Mouse (Mus musculus) embryonic facial prominence, embryonic 14.5 days (tissue): ENCODE measurements around the gene Klhdc7a. TPM values are rescaled to one million over a fixed set of nuclear protein-coding genes. Genes with fewer than 3 reads are reported as not detected.

ENCODE experiments used
- ATAC-seq: fragments of 200-750 bp; cut with Nextera tagmentation; 2 replicates; pipeline ENCODE4 v1.8.0; 2017; ENCODE audit warnings: low read depth, moderate number of reproducible peaks, moderate TSS enrichment
- DNase-seq: peaks from one replicate; pipeline ENCODE4 v3.0.0-alpha.2; 2015; ENCODE audit warnings: low spot score
- H3K27ac ChIP-seq: fragments of 300-500 bp; sonication (generic); replicated peaks from 2 replicates; pipeline ENCODE4 v1.5.1; 2014; ENCODE audit warnings: low read depth, mild to moderate bottlenecking, low read length, moderate library complexity
- H3K27me3 ChIP-seq: fragments of 300-500 bp; sonication (generic); replicated peaks from 2 replicates; pipeline ENCODE4 v1.6.1; 2014; ENCODE audit warnings: low read length; ENCODE audit not compliant: control insufficient read depth, insufficient read depth
- H3K36me3 ChIP-seq: fragments of 300-500 bp; sonication (generic); 2 replicates; pipeline ENCODE4 v1.6.1; 2014; ENCODE audit warnings: low read length, mixed read lengths; ENCODE audit not compliant: control insufficient read depth, insufficient read depth
- H3K4me1 ChIP-seq: fragments of 300-500 bp; sonication (generic); 2 replicates; pipeline ENCODE4 v1.6.1; 2014; ENCODE audit warnings: antibody characterized with exemption, low read length; ENCODE audit not compliant: control insufficient read depth, insufficient read depth
- H3K4me2 ChIP-seq: fragments of 300-500 bp; sonication (generic); 2 replicates; pipeline ENCODE4 v1.6.1; 2014; ENCODE audit warnings: low read depth, mild to moderate bottlenecking, low read length, moderate library complexity, mixed read lengths
- H3K4me3 ChIP-seq: fragments of 300-500 bp; sonication (generic); 2 replicates; pipeline ENCODE4 v1.5.1; 2014; ENCODE audit warnings: low read depth, mild to moderate bottlenecking, low read length
- H3K9ac ChIP-seq: fragments of 300-500 bp; sonication (generic); 2 replicates; pipeline ENCODE4 v1.6.1; 2014; ENCODE audit warnings: low read depth, mild to moderate bottlenecking, low read length, moderate library complexity, mixed read lengths
- H3K9me3 ChIP-seq: fragments of 300-500 bp; sonication (generic); 2 replicates; pipeline ENCODE4 v1.6.1; 2016; ENCODE audit warnings: low read length; ENCODE audit not compliant: control insufficient read depth
- WGBS: fragments of 180-500 bp; shearing (Covaris S2); extraction: QIAGEN DNeasy Blood & Tissue Kit; methylation state at CpG from one replicate; pipeline ENCODE4 v1.1.7; 2014; 5-methylcytosine and 5-hydroxymethylcytosine counted together
- polyA plus RNA-seq: library from polyadenylated mRNA; unstranded; fragments of >200 nt; fragmentation: Nextera tagmentation; extraction: Ambion mirVana; gene quantifications from 2 replicates; pipeline ENCODE4 v1.2.1, GENCODE M21; 2014

Klhdc7a gene
- polyA plus RNA-seq, 1 experiment from 2014 or later = 0.51 TPM

GRCm38 (mm10) chr4:139950431-139950848, 17.4 kb downstream of the Klhdc7a start:
- peak; percentile 59 for DNase-seq
- Histone ChIP-seq H3K4me3 (peak overlapping the region; percentile 19), H3K27ac (no peak overlapping the region; the same call in 1 of the 2 replicates), H3K4me1 (peaks cover 13% of the 10 kb centered on the region; the same call in 1 of the 2 replicates), H3K27me3 (no peaks in the 10 kb centered on the region), H3K9me3 (no peaks in the 10 kb centered on the region), H3K36me3 (no peaks in the 10 kb centered on the region), H3K9ac (no peak overlapping the region), H3K4me2 (peak overlapping the region; percentile 57)
- ATAC-seq = peak; percentile 77; the same call in 1 of the 2 replicates
- WGBS = under 1% methylated on average over 19 of the region's 20 CpGs

DNA sequence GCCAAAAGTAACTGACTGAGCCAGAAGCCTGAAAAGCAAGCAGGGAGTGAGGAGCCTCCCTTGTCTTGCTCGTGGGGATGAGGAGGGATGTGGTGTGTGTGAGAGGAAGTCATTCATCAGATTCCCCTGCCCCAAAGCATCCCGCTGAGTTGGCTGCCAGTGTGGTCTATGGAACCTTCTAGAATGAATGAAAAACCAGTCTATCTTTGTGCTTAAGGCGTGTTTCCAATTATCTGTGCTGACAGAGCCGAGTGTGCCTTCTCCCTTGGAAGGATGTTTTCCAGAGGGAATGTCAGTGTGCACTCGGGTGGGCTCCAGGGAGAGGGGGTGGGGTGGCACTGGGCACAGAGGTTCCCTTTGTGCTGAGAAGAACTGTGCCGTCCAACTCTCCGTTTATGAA, 19.2 kb downstream of the Klhdc7a start:
- DNase-seq (peak; percentile 63), ATAC-seq (peak; percentile 56; the same call in 1 of the 2 replicates)
- 11% methylated on average over 7 of the region's 7 CpGs for WGBS
- Histone ChIP-seq H3K27me3 (no peaks in the 10 kb centered on the region), H3K9ac (no peak overlapping the region), H3K4me2 (no peak overlapping the region), H3K36me3 (no peaks in the 10 kb centered on the region), H3K9me3 (no peaks in the 10 kb centered on the region), H3K4me3 (no peak overlapping the region), H3K27ac (peak overlapping the region; percentile 25; the same call in 1 of the 2 replicates), H3K4me1 (peaks cover 13% of the 10 kb centered on the region; the same call in 1 of the 2 replicates)

GRCm38 (mm10) chr4:139947341-139947740, 20.5 kb downstream of the Klhdc7a start:
- H3K4me2 ChIP-seq = no peak overlapping the region
- H3K36me3 ChIP-seq = no peaks in the 10 kb centered on the region
- H3K4me1 ChIP-seq = peaks cover 13% of the 10 kb centered on the region; the same call in 1 of the 2 replicates
- no peak overlapping the region for H3K4me3 ChIP-seq
- DNase-seq (no peak), ATAC-seq (no peak)
- H3K9me3 ChIP-seq = no peaks in the 10 kb centered on the region
- WGBS = 94% methylated on average over 2 of the region's 2 CpGs
- H3K27me3 ChIP-seq = no peaks in the 10 kb centered on the region
- H3K27ac ChIP-seq = no peak overlapping the region
- H3K9ac ChIP-seq = no peak overlapping the region

DNA sequence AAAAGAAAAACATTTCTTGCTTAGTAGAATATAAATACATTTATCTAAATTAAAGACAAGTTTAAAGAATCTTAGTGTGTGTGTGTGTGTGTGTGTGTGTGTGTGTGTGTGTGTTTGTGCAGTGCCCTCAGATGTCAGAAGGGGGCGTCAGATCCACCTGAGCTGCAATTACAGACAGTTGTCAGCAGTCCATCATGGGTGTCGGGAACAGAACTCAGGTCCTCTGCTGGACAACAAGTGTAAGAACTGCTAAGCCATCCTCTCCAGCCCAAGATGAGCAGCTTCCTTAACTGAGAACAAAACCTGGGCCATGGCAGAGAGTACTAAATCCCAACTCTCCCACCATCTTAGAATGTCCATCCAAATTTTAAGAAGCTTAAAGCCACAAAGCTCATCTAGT, 26.0 kb downstream of the Klhdc7a start:
- H3K36me3 ChIP-seq = no peaks in the 10 kb centered on the region
- DNase-seq = no peak
- no peaks in the 10 kb centered on the region for H3K4me1 ChIP-seq
- no peak overlapping the region for H3K4me3 ChIP-seq
- H3K4me2 ChIP-seq = no peak overlapping the region
- no peak overlapping the region for H3K27ac ChIP-seq
- no peaks in the 10 kb centered on the region for H3K9me3 ChIP-seq
- no peaks in the 10 kb centered on the region for H3K27me3 ChIP-seq
- 78% methylated on average over 2 of the region's 2 CpGs for WGBS
- ATAC-seq = no peak
- H3K9ac ChIP-seq = no peak overlapping the region

DNA sequence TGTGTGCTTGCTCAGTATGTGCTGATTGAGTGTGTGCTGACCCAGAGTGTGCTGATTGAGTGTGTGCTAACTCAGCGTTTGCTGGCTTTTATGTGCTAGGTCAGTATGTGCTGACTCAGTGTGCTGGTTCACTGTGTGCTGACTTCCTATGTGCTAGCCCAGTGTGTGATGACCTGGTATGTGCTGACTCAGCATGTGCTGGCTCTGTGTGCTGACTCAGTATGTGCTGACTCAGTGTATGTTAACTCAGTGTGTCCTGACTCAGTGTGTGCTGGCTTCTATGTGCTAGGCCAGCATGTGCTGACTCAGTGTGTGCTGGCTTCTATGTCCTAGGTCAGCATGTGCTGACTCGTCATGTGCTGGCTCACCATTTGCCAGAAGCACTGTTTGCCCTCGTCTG, 32.3 kb downstream of the Klhdc7a start:
- ATAC-seq (no peak), DNase-seq (no peak)
- Histone ChIP-seq H3K4me3 (no peak overlapping the region), H3K9ac (no peak overlapping the region), H3K27me3 (no peaks in the 10 kb centered on the region), H3K4me1 (no peaks in the 10 kb centered on the region), H3K9me3 (no peaks in the 10 kb centered on the region), H3K4me2 (no peak overlapping the region), H3K36me3 (no peaks in the 10 kb centered on the region), H3K27ac (no peak overlapping the region)
- WGBS = 75% methylated on average over 3 of the region's 3 CpGs

DNA sequence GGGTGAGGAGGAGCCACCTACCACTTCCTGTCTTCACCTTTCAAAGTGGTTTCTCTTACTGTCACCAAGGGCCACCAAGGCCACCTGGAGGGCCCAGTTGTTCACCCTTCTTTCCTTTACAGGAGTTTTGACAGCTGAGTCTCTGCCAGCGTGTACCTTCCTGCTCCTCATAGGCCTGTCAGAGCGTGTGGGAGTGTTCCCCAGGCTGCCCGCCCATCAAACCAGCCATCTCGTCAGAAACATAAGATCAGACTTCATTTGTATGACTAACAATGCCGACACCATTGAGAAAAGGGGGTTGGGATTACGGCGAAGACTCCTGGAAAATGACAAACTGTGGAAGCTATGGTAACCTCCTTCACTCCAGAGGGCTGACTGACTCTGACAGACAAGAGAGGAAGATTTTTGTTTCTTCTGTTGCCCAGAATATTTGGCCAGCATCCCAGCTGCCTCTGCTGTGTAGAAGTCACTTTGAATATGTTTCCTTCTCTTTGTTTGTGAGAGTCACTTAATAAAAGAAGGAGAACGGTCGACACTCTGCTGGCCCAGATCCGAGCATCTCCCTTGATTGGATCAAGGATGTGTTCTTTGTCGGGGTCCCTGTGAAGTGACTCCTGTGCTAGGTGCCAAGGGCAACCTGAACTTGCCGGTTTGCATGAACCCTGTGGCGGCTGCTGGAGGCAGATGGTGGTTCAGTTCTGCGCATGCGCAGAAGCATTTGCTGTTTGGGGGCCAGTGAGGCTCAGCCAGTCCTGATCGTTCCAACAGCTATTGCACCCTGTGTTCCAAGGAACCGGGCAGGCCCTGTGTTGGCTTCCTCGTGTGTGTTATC, 34.6 kb downstream of the Klhdc7a start:
- ATAC-seq (peak; percentile 72), DNase-seq (peak; percentile 86)
- Histone ChIP-seq H3K9me3 (no peaks in the 10 kb centered on the region), H3K36me3 (no peaks in the 10 kb centered on the region), H3K27ac (peak overlapping the region; percentile 68), H3K4me2 (peak overlapping the region; percentile 5; the same call in 1 of the 2 replicates), H3K4me3 (no peak overlapping the region), H3K27me3 (0 out of 2 replicates have a peak, but pooled peaks cover 4% of the 10 kb centered on the region), H3K4me1 (no peaks in the 10 kb centered on the region), H3K9ac (no peak overlapping the region)
- WGBS = 60% methylated on average over 18 of the region's 18 CpGs

DNA sequence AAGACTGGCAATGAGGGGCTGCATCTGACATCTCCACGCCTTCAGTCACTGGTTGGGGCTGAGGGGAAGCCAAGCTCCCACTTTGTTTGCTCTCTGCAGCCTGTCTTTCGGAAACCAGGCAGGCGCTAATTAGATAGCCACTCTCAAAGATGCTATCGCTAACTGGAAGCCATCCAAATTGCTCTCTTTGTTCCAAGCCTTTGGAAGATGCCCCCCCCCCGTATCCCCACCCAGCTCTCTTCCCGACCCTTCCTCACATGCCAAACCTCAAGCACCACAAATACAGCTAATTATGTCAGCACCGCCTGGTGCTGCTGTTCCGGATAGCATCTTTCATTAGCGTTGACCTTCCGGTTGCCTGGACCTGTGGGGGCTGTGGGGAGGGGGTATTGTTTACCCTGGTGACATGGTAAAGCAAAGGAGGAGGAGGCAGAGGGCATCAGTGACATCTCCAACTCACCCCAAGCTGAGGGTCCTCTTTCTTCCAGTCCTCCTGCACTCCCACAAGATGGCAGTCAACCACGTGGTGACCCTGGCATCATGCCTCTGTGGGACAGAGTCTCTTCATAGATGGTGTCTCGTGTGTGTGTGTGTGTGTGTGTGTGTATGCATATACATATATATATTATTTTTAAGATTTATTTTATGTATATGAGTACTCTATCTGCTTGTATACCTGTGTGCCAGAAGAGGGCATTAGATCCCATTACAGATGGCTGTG, 35.9 kb downstream of the Klhdc7a start:
- no peak overlapping the region for H3K27ac ChIP-seq
- WGBS = 36% methylated on average over 12 of the region's 12 CpGs
- no peaks in the 10 kb centered on the region for H3K36me3 ChIP-seq
- H3K4me2 ChIP-seq = no peak overlapping the region
- no peak overlapping the region for H3K9ac ChIP-seq
- ATAC-seq (no peak), DNase-seq (peak; percentile 60)
- H3K9me3 ChIP-seq = no peaks in the 10 kb centered on the region
- H3K4me1 ChIP-seq = no peaks in the 10 kb centered on the region
- no peak overlapping the region for H3K4me3 ChIP-seq
- peaks cover 7% of the 10 kb centered on the region for H3K27me3 ChIP-seq

GRCm38 (mm10) chr4:139930885-139931284, 36.9 kb downstream of the Klhdc7a start:
- H3K4me1 ChIP-seq = no peaks in the 10 kb centered on the region
- H3K9ac ChIP-seq = no peak overlapping the region
- no peaks in the 10 kb centered on the region for H3K36me3 ChIP-seq
- no peak overlapping the region for H3K27ac ChIP-seq
- no peak for ATAC-seq
- H3K4me3 ChIP-seq = no peak overlapping the region
- no peaks in the 10 kb centered on the region for H3K9me3 ChIP-seq
- H3K4me2 ChIP-seq = no peak overlapping the region
- WGBS = 48% methylated on average over 7 of the region's 7 CpGs
- DNase-seq = no peak
- H3K27me3 ChIP-seq = peaks cover 13% of the 10 kb centered on the region
